Mouse (Mus musculus) testis, adult 2 months (tissue): ENCODE measurements around the gene Gm49601. TPM values are rescaled to one million over a fixed set of nuclear protein-coding genes. Genes with fewer than 3 reads are reported as not detected.

Experiments used
- H3K27ac ChIP-seq: fragments of 200-500 bp; 2 replicates; pipeline ENCODE4 v1.5.1; 2012; ENCODE audit warnings: low read depth, low read length; ENCODE audit not compliant: control insufficient read depth, insufficient read depth
- H3K27me3 ChIP-seq: fragments of 200-500 bp; 2 replicates; pipeline ENCODE4 v1.6.1; 2012; ENCODE audit warnings: mild to moderate bottlenecking, low read length, moderate library complexity; ENCODE audit not compliant: control insufficient read depth, insufficient read depth
- H3K36me3 ChIP-seq: fragments of 200-500 bp; 2 replicates; pipeline ENCODE4 v1.6.1; 2012; ENCODE audit warnings: mild to moderate bottlenecking, low read length; ENCODE audit not compliant: control insufficient read depth, insufficient read depth
- H3K4me1 ChIP-seq: fragments of 200-500 bp; 2 replicates; pipeline ENCODE4 v1.6.1; 2012; ENCODE audit warnings: low read length; ENCODE audit not compliant: control insufficient read depth, insufficient read depth
- H3K4me3 ChIP-seq: fragments of 200-500 bp; 2 replicates; pipeline ENCODE4 v1.5.1; 2012; ENCODE audit warnings: low read depth, mild to moderate bottlenecking, low read length, moderate library complexity, mixed read lengths; ENCODE audit not compliant: control insufficient read depth
- CTCF ChIP-seq: fragments of 200-500 bp; IDR thresholded peaks from 2 replicates; pipeline ENCODE4 v1.5.1; 2012; ENCODE audit warnings: low read depth, mild to moderate bottlenecking, inconsistent platforms, low read length, moderate library complexity; ENCODE audit not compliant: control insufficient read depth, insufficient read depth, insufficient replicate concordance
- POLR2A ChIP-seq: fragments of 200-500 bp; IDR thresholded peaks from 2 replicates; pipeline ENCODE4 v1.6.1; 2012; ENCODE audit warnings: low read depth, mild to moderate bottlenecking, inconsistent platforms, low read length, moderate library complexity; ENCODE audit not compliant: control insufficient read depth
- polyA plus RNA-seq: library from polyadenylated mRNA; depleted of rRNA; stranded (reverse); fragments of >200 nt; gene quantifications from 2 replicates; pipeline ENCODE4 v1.2.3, GENCODE M21; 2012

Gene Gm49601
- polyA plus RNA-seq, 1 experiment, result 9.5 TPM

GRCm38 (mm10) chr16:18636401-18636800 is 10.2 kb upstream of the Gm49601 start:
- Histone ChIP-seq H3K36me3 (no peaks in the 10 kb centered on the region), H3K4me1 (no peaks in the 10 kb centered on the region; the same call in 1 of the 2 replicates), H3K27me3 (no peaks in the 10 kb centered on the region), H3K27ac (no peak overlapping the region), H3K4me3 (no peak overlapping the region)
- TF ChIP-seq POLR2A, result no peak
- no peak for TF ChIP-seq CTCF

- Histone ChIP-seq H3K4me1 (peaks cover 18% of the 10 kb centered on the region), H3K4me3 (no peak overlapping the region)
- TF ChIP-seq CTCF, result no peak
- no peak for TF ChIP-seq POLR2A
Measured at GRCm38 (mm10) chr16:18633333-18633732, 7.1 kb upstream of the Gm49601 start.

GRCm38 (mm10) chr16:18632816-18633215 is 6.6 kb upstream of the Gm49601 start:
- peaks cover 22% of the 10 kb centered on the region for H3K4me1 ChIP-seq
- no peaks in the 10 kb centered on the region for H3K27me3 ChIP-seq
- no peak overlapping the region for H3K4me3 ChIP-seq
- TF ChIP-seq CTCF (no peak), POLR2A (no peak)
- no peak overlapping the region for H3K27ac ChIP-seq
- H3K36me3 ChIP-seq, result no peaks in the 10 kb centered on the region

More at GRCm38 (mm10) chr16:18633333-18633732, 7.1 kb upstream of the Gm49601 start:
- Histone ChIP-seq H3K36me3 (no peaks in the 10 kb centered on the region), H3K27ac (no peak overlapping the region), H3K27me3 (no peaks in the 10 kb centered on the region)

GRCm38 (mm10) chr16:18632059-18632458 is 5.8 kb upstream of the Gm49601 start:
- no peaks in the 10 kb centered on the region for H3K27me3 ChIP-seq
- no peak for TF ChIP-seq POLR2A
- TF ChIP-seq CTCF, result no peak
- no peak overlapping the region for H3K4me3 ChIP-seq
- peaks cover 26% of the 10 kb centered on the region for H3K4me1 ChIP-seq
- no peak overlapping the region for H3K27ac ChIP-seq
- no peaks in the 10 kb centered on the region for H3K36me3 ChIP-seq

GRCm38 (mm10) chr16:18631141-18631540 is 4.9 kb upstream of the Gm49601 start:
- peaks cover 31% of the 10 kb centered on the region for H3K4me1 ChIP-seq
- TF ChIP-seq CTCF (no peak), POLR2A (no peak)
- H3K27ac ChIP-seq, result no peak overlapping the region
- H3K4me3 ChIP-seq, result no peak overlapping the region
- no peaks in the 10 kb centered on the region for H3K36me3 ChIP-seq
- no peaks in the 10 kb centered on the region for H3K27me3 ChIP-seq

GRCm38 (mm10) chr16:18630291-18630690 is 4.1 kb upstream of the Gm49601 start:
- Histone ChIP-seq H3K27ac (no peak overlapping the region), H3K36me3 (no peaks in the 10 kb centered on the region), H3K27me3 (no peaks in the 10 kb centered on the region), H3K4me3 (peak overlapping the region; percentile 90), H3K4me1 (peaks cover 37% of the 10 kb centered on the region)
- TF ChIP-seq POLR2A, result no peak
- no peak for TF ChIP-seq CTCF

GRCm38 (mm10) chr16:18629390-18630231 is 3.4 kb upstream of the Gm49601 start, which contains the start of gene Sept5:
TSS of gene Sept5 (minus strand) at chr16:18629954.
- Histone ChIP-seq H3K4me1 (peaks cover 37% of the 10 kb centered on the region), H3K36me3 (no peaks in the 10 kb centered on the region), H3K4me3 (peak within 1 kb of the TSS; percentile 90), H3K27ac (no peak within 1 kb of the TSS), H3K27me3 (no peaks in the 10 kb centered on the region)
- TF ChIP-seq CTCF (no peak), POLR2A (no peak)
